Mouse (Mus musculus) adrenal gland, adult 8-10 months (tissue): ENCODE data around the gene Tnfrsf8. TPM values are rescaled to one million over a fixed set of nuclear protein-coding genes. Genes with fewer than 3 reads are reported as not detected.
A peak's percentile ranks its signal among the peaks of the same experiment; 100 is the strongest.

Experiments used
- DNase-seq: peaks from one replicate; pipeline ENCODE4 v3.0.0; 2022
- total RNA-seq, 4 experiments: library from RNA; stranded (reverse); gene quantifications; 2 replicates each; pipeline ENCODE4 v1.2.4; 2022

The Tnfrsf8 gene
- total RNA-seq, 4 experiments from 2014 or later = 0.22 to 0.87 (median 0.48) TPM

- DNase-seq = peak; percentile 49
Observed at GRCm38 (mm10) chr4:145267631-145268110, 47.3 kb downstream of the Tnfrsf8 start.

GRCm38 (mm10) chr4:145266505-145266904, 48.5 kb downstream of the Tnfrsf8 start:
- no peak for DNase-seq

GRCm38 (mm10) chr4:145264761-145265160, 50.2 kb downstream of the Tnfrsf8 start:
- DNase-seq = no peak

- DNase-seq = no peak
Observed at GRCm38 (mm10) chr4:145263583-145263982, 51.4 kb downstream of the Tnfrsf8 start.

GRCm38 (mm10) chr4:145260802-145261201, 54.2 kb downstream of the Tnfrsf8 start:
- DNase-seq = no peak

GRCm38 (mm10) chr4:145257751-145258434, 57.1 kb downstream of the Tnfrsf8 start:
- no peak for DNase-seq

GRCm38 (mm10) chr4:145256144-145256543, 58.8 kb downstream of the Tnfrsf8 start:
- no peak for DNase-seq

- no peak for DNase-seq
Observed at GRCm38 (mm10) chr4:145254418-145254817, 60.5 kb downstream of the Tnfrsf8 start.

- DNase-seq = no peak
Observed at GRCm38 (mm10) chr4:145252611-145253010, 62.4 kb downstream of the Tnfrsf8 start.

- no peak for DNase-seq
Observed at GRCm38 (mm10) chr4:145251546-145251945, 63.4 kb downstream of the Tnfrsf8 start.

- DNase-seq = no peak
Observed at GRCm38 (mm10) chr4:145250002-145250401, 65.0 kb downstream of the Tnfrsf8 start.

- DNase-seq = no peak
Observed at GRCm38 (mm10) chr4:145247556-145247955, 67.4 kb downstream of the Tnfrsf8 start.

GRCm38 (mm10) chr4:145246173-145247011, 68.6 kb downstream of the Tnfrsf8 start, which contains the start of gene Tnfrsf1b:
Gene Tnfrsf1b, minus strand, starts transcription at chr4:145246870.
- DNase-seq = no peak

GRCm38 (mm10) chr4:145245581-145245980, 69.4 kb downstream of the Tnfrsf8 start:
- no peak for DNase-seq

- no peak for DNase-seq
Observed at GRCm38 (mm10) chr4:145244676-145245075, 70.3 kb downstream of the Tnfrsf8 start.

- DNase-seq = no peak
Observed at GRCm38 (mm10) chr4:145242719-145243350, 72.1 kb downstream of the Tnfrsf8 start.

GRCm38 (mm10) chr4:145240723-145241231, 74.2 kb downstream of the Tnfrsf8 start:
- DNase-seq = no peak

- no peak for DNase-seq
Observed at GRCm38 (mm10) chr4:145239049-145239830, 75.7 kb downstream of the Tnfrsf8 start.

- no peak for DNase-seq
Observed at GRCm38 (mm10) chr4:145236027-145236426, 78.9 kb downstream of the Tnfrsf8 start.

- DNase-seq = no peak
Observed at GRCm38 (mm10) chr4:145233487-145234228, 81.3 kb downstream of the Tnfrsf8 start.

GRCm38 (mm10) chr4:145231732-145232131, 83.2 kb downstream of the Tnfrsf8 start:
- no peak for DNase-seq
